Mouse (Mus musculus): ENCODE results near the gene Asic5.

DNA sequence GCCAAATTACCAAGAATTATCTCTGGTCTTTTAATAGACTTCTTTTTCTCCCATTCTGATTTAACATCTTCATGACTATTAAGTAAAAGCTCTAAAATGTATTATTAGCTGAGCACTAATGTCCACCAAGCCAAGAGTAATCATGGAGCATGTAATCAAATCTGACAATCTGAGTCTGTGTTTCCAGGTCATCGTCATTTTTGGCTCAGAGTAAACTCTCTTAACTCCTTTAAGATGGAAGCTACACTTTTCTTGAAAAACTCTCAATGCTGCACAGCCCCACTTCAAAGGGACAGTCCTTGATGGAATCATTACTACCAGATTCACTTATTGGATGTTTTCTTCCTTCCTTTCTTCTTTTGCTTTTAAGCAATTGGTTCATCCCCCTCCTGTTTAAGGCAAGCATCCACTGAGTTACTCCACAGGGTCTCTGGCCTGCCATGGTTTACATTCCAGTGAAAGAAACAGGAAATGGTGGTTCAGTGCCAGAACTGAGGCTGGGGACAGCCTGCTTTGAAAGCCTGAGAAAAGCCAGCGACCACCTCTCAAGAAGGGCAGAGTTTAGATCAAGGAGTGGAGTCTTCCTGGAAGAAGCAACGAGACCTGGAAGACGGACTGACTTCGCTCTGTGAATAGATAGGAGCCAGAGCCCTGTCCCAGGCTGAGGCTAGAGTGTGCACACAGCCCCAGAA is 72.3 kb downstream of the Asic5 start:
- TF ChIP-seq MAX (IDR thresholded peaks at IDR 0.05; ENCODE audit: low read length) (no peak), CTCF (conservative IDR thresholded peaks at IDR 0.05 in 1 of 2, IDR thresholded peaks at IDR 0.05 in 1 of 2; ENCODE audit: low read depth in 2 of 2, low read length in 2 of 2) (no peak), EP300 (IDR thresholded peaks at IDR 0.05; ENCODE audit: low read length) (no peak), POLR2AphosphoS2 (IDR thresholded peaks at IDR 0.05; ENCODE audit: low read depth, low read length) (no peak), RCOR1 (conservative IDR thresholded peaks at IDR 0.05; ENCODE audit: low read depth, low read length) (no peak), POLR2A (IDR thresholded peaks at IDR 0.05; ENCODE audit: low read depth, low read length) (no peak)

All from CH12.LX (cell line).